Mouse (Mus musculus) heart, embryonic 10.5 days (tissue): ENCODE results near the gene Tead1. TPM values are rescaled to one million over a fixed set of nuclear protein-coding genes. Genes with fewer than 3 reads are reported as not detected.

ENCODE experiments used
- DNase-seq: peaks from one replicate; pipeline ENCODE4 v3.0.0-alpha.2; 2017; ENCODE audit warnings: low spot score
- H3K27ac ChIP-seq: fragments of 300-500 bp; sonication (generic); 2 replicates; pipeline ENCODE4 v1.5.1; 2016; ENCODE audit warnings: mild to moderate bottlenecking
- H3K27me3 ChIP-seq: fragments of 300-500 bp; sonication (generic); 2 replicates; pipeline ENCODE4 v1.6.1; 2016; ENCODE audit warnings: mild to moderate bottlenecking; ENCODE audit not compliant: poor library complexity, insufficient read depth, severe bottlenecking
- H3K36me3 ChIP-seq: fragments of 300-500 bp; sonication (generic); 2 replicates; pipeline ENCODE4 v1.6.1; 2016; ENCODE audit warnings: mild to moderate bottlenecking, moderate library complexity
- H3K4me1 ChIP-seq: fragments of 300-500 bp; sonication (generic); 2 replicates; pipeline ENCODE4 v1.6.1; 2016; ENCODE audit warnings: mild to moderate bottlenecking
- H3K4me3 ChIP-seq: fragments of 300-500 bp; sonication (generic); 2 replicates; pipeline ENCODE4 v1.5.1; 2016; ENCODE audit warnings: mild to moderate bottlenecking, moderate library complexity
- H3K9me3 ChIP-seq: fragments of 300-500 bp; sonication (generic); 2 replicates; pipeline ENCODE4 v1.6.1; 2016; ENCODE audit warnings: mild to moderate bottlenecking, moderate library complexity
- WGBS: fragments of 180-500 bp; shearing (Covaris S2); methylation state at CpG from one replicate; pipeline ENCODE4 v1.1.7; 2016; 5-methylcytosine and 5-hydroxymethylcytosine counted together
- polyA plus RNA-seq: library from polyadenylated mRNA; unstranded; fragments of >200 nt; fragmentation: Nextera tagmentation; extraction: Ambion mirVana; gene quantifications from 2 replicates; pipeline ENCODE4 v1.2.1, GENCODE M21; 2016

Tead1 gene
- polyA plus RNA-seq, 1 experiment from 2014 or later, result 19.7 TPM

DNA sequence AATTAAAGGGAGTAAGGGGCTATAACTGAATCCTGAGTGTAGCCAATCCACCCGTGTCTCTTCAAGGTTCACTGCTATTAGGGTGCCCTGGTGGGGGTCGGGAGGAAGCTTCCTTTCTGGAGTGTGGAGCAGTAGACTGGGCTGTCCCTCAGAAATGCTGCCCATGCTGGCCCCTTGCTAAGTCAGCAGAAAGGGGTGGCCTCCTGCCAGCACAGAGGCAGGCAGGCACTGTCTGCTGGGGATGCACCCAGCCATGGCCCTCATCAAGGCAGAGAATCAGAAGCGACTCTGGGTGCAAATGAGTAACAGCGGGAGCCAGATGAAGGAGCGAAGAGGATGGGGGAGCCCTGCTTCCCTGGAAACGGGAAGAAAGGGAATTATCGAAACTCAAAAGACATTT is 161.2 kb downstream of the Tead1 start:
- no peak for DNase-seq
- H3K4me1 ChIP-seq, result peaks cover 23% of the 10 kb centered on the region
- peak overlapping the region; percentile 42; the same call in 1 of the 2 replicates for H3K27ac ChIP-seq
- peaks cover 24% of the 10 kb centered on the region for H3K36me3 ChIP-seq
- no peak overlapping the region for H3K4me3 ChIP-seq
- no peaks in the 10 kb centered on the region for H3K27me3 ChIP-seq
- H3K9me3 ChIP-seq, result no peaks in the 10 kb centered on the region; the same call in 1 of the 2 replicates
- 46% methylated on average over 7 of the region's 7 CpGs for WGBS

DNA sequence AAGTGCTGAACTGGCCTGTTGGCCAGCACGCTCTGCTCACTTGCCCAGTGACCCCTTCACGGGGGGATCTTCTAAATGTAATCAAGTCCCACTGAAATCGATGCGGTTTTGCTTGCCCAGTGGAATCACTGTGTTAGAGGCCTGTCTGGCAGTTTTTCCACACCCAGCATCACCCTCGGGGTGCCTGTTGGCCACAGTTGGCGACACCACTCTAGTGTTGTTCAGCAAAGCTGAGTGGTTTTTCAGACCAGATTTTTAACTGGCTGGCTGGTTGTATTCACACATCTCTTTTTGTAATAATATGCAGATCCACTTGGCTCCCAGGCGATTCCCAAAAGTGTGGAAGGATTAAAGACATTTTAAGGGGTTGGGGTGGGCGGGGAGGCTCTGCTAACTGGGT is 161.8 kb downstream of the Tead1 start:
- WGBS, result 57% methylated on average over 8 of the region's 8 CpGs

DNA sequence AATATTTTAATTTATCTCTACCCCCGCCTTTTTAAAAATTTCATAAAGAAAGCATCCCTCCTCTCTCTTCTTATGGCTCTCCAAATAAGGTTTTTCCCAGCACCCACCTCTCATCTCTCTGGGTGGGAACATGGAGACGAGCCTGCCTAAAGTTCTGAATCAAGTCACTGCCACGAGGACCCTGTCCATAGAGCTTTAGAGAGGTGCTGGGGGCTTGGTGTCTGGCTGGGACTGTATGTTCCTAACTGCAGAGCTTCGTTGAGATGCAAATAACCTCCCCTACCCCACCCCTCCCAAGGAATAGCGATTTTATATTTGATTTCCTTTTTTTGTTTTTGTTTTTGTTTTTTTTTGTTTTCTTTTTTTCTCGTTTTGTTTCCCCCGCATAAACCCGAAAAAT is 162.4 kb downstream of the Tead1 start:
- DNase-seq, result no peak
- WGBS, result 33% methylated on average over 8 of the region's 8 CpGs
- peaks cover 24% of the 10 kb centered on the region for H3K4me1 ChIP-seq
- H3K9me3 ChIP-seq, result no peaks in the 10 kb centered on the region; the same call in 1 of the 2 replicates
- no peaks in the 10 kb centered on the region for H3K27me3 ChIP-seq
- H3K27ac ChIP-seq, result no peak overlapping the region; the same call in 1 of the 2 replicates
- peaks cover 20% of the 10 kb centered on the region for H3K36me3 ChIP-seq
- H3K4me3 ChIP-seq, result no peak overlapping the region

More for the DNA sequence above, 161.8 kb downstream of the Tead1 start:
- no peaks in the 10 kb centered on the region; the same call in 1 of the 2 replicates for H3K9me3 ChIP-seq
- DNase-seq, result no peak
- no peak overlapping the region for H3K27ac ChIP-seq
- no peak overlapping the region for H3K4me3 ChIP-seq
- H3K36me3 ChIP-seq, result peaks cover 24% of the 10 kb centered on the region
- H3K27me3 ChIP-seq, result no peaks in the 10 kb centered on the region
- H3K4me1 ChIP-seq, result peaks cover 21% of the 10 kb centered on the region

DNA sequence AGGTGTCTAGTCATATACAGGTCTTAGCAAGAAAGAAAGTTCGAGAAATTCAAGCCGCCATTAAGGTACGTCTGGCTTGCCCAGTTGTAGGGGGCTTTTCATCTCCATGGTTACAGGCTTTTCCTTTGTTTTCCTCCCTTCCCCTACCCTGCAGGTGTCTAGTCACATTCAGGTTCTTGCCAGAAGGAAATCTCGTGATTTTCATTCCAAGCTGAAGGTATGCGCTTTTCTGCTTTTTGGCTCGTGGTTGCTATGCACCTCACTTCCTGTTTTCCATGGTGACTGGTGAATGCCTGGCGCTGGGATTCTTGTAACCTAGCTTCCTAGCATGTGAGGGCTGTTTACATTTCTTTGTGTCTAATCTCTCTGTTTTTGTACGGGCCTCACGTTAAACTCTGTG is 162.8 kb downstream of the Tead1 start:
- WGBS, result 41% methylated on average over 9 of the region's 9 CpGs
- Histone ChIP-seq H3K4me1 (peaks cover 25% of the 10 kb centered on the region), H3K36me3 (peaks cover 20% of the 10 kb centered on the region), H3K27me3 (no peaks in the 10 kb centered on the region), H3K27ac (peak overlapping the region; percentile 44; the same call in 1 of the 2 replicates), H3K4me3 (peak overlapping the region; percentile 8; the same call in 1 of the 2 replicates), H3K9me3 (no peaks in the 10 kb centered on the region; the same call in 1 of the 2 replicates)
- DNase-seq, result no peak

DNA sequence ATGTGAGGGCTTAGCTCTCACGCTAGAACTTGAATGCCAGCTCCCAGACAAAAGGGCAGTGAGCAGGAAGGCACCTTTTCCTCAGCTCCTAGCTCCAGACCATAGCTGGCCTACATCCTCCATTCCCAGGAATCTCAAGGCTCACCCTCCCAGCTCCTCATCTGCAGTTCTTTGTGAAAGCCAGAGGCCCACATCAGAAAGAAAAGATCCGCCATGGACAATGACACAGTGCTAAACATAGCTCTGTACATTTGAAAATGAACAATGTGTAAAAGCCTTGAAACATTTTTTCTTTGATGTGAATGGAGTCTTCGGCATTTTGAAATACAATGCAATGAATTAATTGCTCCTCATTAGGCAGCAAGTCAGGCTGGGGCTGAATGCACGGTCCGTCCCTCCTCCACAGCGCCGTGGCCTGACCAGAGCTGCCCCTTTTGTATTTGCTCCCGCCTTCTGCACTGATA is 172.2 kb downstream of the Tead1 start:
- Histone ChIP-seq H3K4me1 (peaks cover 72% of the 10 kb centered on the region), H3K27me3 (no peaks in the 10 kb centered on the region), H3K27ac (peak overlapping the region; percentile 49), H3K36me3 (peaks cover 22% of the 10 kb centered on the region), H3K4me3 (no peak overlapping the region), H3K9me3 (no peaks in the 10 kb centered on the region)
- 31% methylated on average over 8 of the region's 8 CpGs for WGBS
- DNase-seq, result no peak

DNA sequence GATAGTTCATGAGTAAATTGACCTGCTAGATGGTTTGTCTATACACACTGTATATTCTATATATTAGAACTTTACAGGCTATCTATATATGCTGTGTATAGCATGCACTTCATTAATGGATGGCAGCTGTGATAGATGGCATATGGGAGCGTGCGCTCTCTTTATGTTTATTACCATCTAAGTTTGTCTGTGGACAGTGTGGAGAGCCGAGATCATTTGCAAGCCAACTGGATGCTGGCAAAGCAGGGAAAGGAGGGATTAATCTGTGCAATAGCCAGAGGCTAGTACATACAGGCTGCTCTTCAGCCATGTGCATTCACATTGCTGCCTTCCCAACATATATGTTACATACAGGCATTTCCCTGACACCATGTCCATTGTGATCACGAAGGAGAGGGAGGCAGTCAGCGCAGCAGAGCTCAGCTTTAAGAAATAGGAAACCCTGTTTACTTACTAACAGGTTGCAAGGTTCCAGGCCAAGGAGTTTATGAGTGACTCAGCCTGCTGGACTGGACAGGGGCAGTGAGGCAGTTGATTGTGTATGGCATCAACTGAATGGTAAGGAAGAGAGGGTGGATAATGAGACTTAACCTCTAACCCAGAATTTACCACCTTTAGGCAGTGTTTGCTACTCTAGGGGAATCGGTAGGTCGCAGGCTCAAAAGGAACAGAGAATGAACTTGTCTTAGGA is 173.2 kb downstream of the Tead1 start:
- H3K36me3 ChIP-seq, result peaks cover 29% of the 10 kb centered on the region
- DNase-seq, result no peak
- no peak overlapping the region for H3K4me3 ChIP-seq
- no peaks in the 10 kb centered on the region for H3K27me3 ChIP-seq
- 0 out of 2 replicates have a peak overlapping the region, but pooled peaks have one; percentile 13 for H3K27ac ChIP-seq
- H3K4me1 ChIP-seq, result peaks cover 70% of the 10 kb centered on the region
- no peaks in the 10 kb centered on the region for H3K9me3 ChIP-seq
- 83% methylated on average over 7 of the region's 7 CpGs for WGBS

DNA sequence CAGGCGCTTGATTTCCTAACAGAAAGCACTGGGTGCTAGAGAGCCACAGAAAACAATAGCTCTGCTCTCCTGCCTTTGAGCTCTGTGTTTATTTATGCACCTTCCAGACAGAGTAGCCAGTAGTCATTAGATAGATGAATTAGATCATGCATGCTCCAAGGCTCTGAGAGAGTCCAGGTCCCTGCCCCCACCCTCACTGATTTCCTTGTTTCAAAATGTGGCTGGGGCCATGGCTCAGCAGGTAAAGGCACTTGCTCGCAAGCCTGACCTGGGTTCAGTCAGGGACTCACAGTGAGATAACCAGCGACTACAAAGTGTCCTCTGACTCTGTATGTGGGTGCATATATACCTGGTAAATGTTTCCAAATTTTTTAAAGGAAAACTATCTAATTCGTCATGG is 174.7 kb downstream of the Tead1 start:
- H3K4me1 ChIP-seq, result peaks cover 64% of the 10 kb centered on the region
- WGBS, result 62% methylated on average over 4 of the region's 4 CpGs

DNA sequence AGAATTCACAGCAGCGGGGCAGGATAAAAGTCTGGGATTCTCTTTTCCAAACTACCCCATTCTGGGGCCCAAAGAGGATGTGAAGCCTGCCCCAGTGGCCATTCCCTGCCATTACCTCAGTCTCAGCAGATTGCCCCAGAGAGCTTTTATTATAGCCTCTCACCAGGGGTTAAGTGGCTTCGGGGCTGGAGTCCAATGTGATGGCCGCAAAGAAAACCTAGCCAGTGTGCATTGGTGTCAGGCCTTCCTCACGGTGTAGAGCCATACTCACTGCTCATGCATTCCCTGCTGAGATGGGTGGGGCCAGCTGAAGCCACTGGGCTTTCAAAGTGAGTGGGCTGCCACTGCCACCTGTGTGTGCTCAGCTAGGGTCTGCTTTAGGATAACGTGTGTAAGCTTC is 175.4 kb downstream of the Tead1 start:
- no peaks in the 10 kb centered on the region for H3K9me3 ChIP-seq
- no peak for DNase-seq
- H3K27me3 ChIP-seq, result no peaks in the 10 kb centered on the region
- H3K4me1 ChIP-seq, result peaks cover 64% of the 10 kb centered on the region
- no peak overlapping the region for H3K4me3 ChIP-seq
- H3K27ac ChIP-seq, result 0 out of 2 replicates have a peak overlapping the region, but pooled peaks have one; percentile 31
- 39% methylated on average over 5 of the region's 5 CpGs for WGBS
- H3K36me3 ChIP-seq, result peaks cover 37% of the 10 kb centered on the region

More for the DNA sequence above, 174.7 kb downstream of the Tead1 start:
- Histone ChIP-seq H3K9me3 (no peaks in the 10 kb centered on the region), H3K4me3 (no peak overlapping the region), H3K27me3 (no peaks in the 10 kb centered on the region), H3K27ac (no peak overlapping the region), H3K36me3 (peaks cover 40% of the 10 kb centered on the region)
- no peak for DNase-seq

DNA sequence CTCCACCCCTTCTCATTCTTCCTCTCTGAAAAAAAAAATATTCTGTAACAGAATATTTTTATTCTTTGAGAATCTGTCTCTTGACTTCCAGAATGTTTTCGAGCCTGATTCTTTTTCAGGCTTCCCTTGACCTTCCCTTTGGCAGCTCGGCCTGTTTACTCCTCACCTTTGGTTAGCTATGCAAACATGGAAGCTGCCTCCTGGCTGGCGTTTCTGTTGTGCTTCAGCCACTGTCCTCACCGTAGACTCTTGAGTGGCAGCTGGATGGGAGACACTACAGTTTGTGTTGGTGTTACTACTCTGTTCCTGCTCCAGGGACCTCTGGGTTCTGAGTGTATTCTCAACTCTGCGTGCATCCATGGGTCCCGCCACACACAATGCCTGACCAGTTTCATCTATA is 176.3 kb downstream of the Tead1 start:
- peaks cover 36% of the 10 kb centered on the region for H3K36me3 ChIP-seq
- H3K9me3 ChIP-seq, result no peaks in the 10 kb centered on the region
- H3K4me3 ChIP-seq, result no peak overlapping the region
- H3K27me3 ChIP-seq, result no peaks in the 10 kb centered on the region
- no peak for DNase-seq
- H3K27ac ChIP-seq, result no peak overlapping the region
- H3K4me1 ChIP-seq, result peaks cover 58% of the 10 kb centered on the region
- 69% methylated on average over 6 of the region's 6 CpGs for WGBS

DNA sequence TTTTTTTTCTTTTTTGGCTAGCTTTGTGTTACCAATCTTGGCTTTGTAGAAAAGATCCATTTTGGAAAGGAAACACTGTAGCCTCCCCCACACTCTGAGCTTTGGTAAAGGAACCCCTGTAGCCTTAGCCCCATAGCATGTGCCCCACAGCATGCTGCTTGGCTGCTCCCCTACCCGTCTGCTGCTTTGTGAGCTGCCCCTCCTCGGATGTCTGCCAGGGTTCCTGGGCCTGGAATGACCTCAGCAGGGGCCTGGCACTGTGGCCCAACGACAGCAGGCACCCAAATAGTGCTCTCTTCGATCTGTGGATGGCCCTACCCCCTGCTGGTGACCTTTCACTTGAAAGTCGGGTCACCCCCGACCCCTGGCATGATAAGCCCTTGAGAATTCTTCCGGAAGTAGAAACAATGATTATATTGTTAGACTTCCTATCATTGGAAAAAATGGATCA is 177.0 kb downstream of the Tead1 start:
- peaks cover 36% of the 10 kb centered on the region for H3K36me3 ChIP-seq
- H3K4me1 ChIP-seq, result peaks cover 51% of the 10 kb centered on the region
- peak overlapping the region; percentile 56; the same call in 1 of the 2 replicates for H3K27ac ChIP-seq
- no peaks in the 10 kb centered on the region for H3K27me3 ChIP-seq
- H3K4me3 ChIP-seq, result no peak overlapping the region
- no peak for DNase-seq
- WGBS, result 37% methylated on average over 7 of the region's 7 CpGs
- no peaks in the 10 kb centered on the region for H3K9me3 ChIP-seq

DNA sequence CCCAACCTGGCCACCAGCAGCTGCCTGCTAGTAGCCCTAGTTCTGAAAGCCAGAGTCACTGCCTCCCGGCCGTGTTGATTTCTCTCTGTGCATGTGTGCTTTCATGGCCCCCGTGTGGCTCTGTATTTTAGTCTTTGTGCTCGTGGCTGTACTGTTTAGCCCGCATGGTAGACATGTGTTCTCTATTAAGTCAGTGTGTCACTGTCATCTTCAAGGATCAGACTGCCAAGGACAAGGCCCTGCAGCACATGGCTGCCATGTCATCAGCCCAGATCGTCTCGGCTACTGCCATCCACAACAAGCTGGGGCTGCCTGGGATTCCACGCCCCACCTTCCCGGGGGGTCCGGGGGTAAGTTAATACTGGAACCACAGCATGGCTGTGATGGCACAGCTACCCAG is 177.5 kb downstream of the Tead1 start:
- no peaks in the 10 kb centered on the region for H3K9me3 ChIP-seq

DNA sequence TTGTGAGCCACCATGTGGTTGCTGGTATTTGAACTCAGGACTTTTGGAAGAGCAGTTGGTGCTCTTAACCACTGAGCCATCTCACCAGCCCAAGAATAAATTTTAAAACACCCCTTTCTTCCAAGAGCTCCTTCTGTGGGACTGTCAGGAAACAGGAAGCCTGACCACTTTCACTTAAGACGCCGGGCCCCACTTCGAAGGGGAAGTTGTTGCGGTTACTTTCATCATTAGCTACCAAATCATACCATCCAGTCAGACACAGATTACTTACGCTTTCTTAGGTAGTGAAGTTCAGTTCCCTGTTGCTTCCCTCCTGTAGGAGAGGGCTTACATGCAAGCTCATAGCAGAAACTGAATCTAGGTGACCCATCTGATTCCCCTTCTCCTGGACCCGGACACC is 180.8 kb downstream of the Tead1 start:
- H3K27ac ChIP-seq, result no peak overlapping the region
- 78% methylated on average over 6 of the region's 6 CpGs for WGBS
- H3K4me1 ChIP-seq, result peaks cover 23% of the 10 kb centered on the region
- H3K36me3 ChIP-seq, result peaks cover 74% of the 10 kb centered on the region
- no peak for DNase-seq
- H3K9me3 ChIP-seq, result no peaks in the 10 kb centered on the region
- no peaks in the 10 kb centered on the region for H3K27me3 ChIP-seq
- no peak overlapping the region for H3K4me3 ChIP-seq

More for the DNA sequence above, 177.5 kb downstream of the Tead1 start:
- DNase-seq, result no peak
- no peak overlapping the region for H3K4me3 ChIP-seq
- WGBS, result 77% methylated on average over 10 of the region's 10 CpGs
- H3K36me3 ChIP-seq, result peaks cover 41% of the 10 kb centered on the region
- H3K27me3 ChIP-seq, result no peaks in the 10 kb centered on the region
- peaks cover 49% of the 10 kb centered on the region for H3K4me1 ChIP-seq
- H3K27ac ChIP-seq, result peak overlapping the region; percentile 56; the same call in 1 of the 2 replicates

DNA sequence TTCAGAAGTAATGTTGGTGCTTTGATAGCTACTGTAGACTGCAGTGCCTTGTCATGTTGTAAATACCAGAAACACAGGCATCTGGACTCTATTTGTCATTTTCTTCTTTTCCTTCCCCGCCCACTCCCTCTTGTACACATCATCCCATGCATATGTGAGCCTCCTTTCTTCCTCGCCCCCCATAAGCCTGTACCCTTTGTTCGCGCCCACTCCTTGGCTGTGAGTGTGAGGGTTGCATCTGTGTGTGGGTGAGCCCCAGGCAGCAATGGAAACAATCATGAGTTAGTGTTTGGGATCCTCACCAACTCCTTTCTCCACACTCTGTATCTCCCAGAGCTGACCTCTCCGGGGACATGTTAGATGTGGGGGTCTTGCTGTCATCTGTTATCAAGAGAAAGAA is 183.0 kb downstream of the Tead1 start:
- Histone ChIP-seq H3K4me3 (no peak overlapping the region), H3K27me3 (no peaks in the 10 kb centered on the region), H3K9me3 (no peaks in the 10 kb centered on the region), H3K36me3 (peaks cover 74% of the 10 kb centered on the region), H3K27ac (no peak overlapping the region), H3K4me1 (peaks cover 20% of the 10 kb centered on the region)
- 93% methylated on average over 5 of the region's 5 CpGs for WGBS
- DNase-seq, result no peak
